27 mouse cellular contexts compared by ENCODE assay signal in genomic region chr6:40013407-40013806, GRCm38 (mm10).
DNase-seq lines count a peak whose midpoint lies in the region; ATAC-seq and TF ChIP-seq lines count a peak whose summit lies in the region.
"Had no signal": no experiment of that assay in that cellular context is flagged by ENCODE, and none has a peak within 500 bp of the region (broad histone marks: within the 10 kb centered on the region; RNA-seq: fewer than 3 reads in every experiment).

No protein-coding gene starts in this region.

- no peak for TF ChIP-seq CTCF in CH12.LX (conservative IDR thresholded peaks at IDR 0.05 in 1 of 2, IDR thresholded peaks at IDR 0.05 in 1 of 2; ENCODE audit: low read depth in 2 of 2, low read length in 2 of 2)

- no peaks in the 10 kb centered on the region for H3K36me3 ChIP-seq in neural tube, embryonic 13.5 days
- H3K36me3 ChIP-seq in neural tube, embryonic 15.5 days, result no peaks in the 10 kb centered on the region
- no peaks in the 10 kb centered on the region for H3K36me3 ChIP-seq in CH12.LX (replicated peaks in 1 of 2; ENCODE audit: control insufficient read depth in 1 of 2, insufficient read depth in 1 of 2, low read length in 1 of 2)
- H3K36me3 ChIP-seq in kidney, embryonic 15.5 days, result no peaks in the 10 kb centered on the region
- H3K36me3 ChIP-seq: limb, embryonic 12.5 days; liver, embryonic 15.5 days; lung, embryonic 15.5 days; midbrain, embryonic 12.5 days had no signal

- H3K9me3 ChIP-seq in neural tube, embryonic 13.5 days, result no peaks in the 10 kb centered on the region
- no peaks in the 10 kb centered on the region for H3K9me3 ChIP-seq in neural tube, embryonic 15.5 days (replicated peaks)
- no peaks in the 10 kb centered on the region for H3K9me3 ChIP-seq in CH12.LX (replicated peaks; ENCODE audit: low read length)
- no peaks in the 10 kb centered on the region for H3K9me3 ChIP-seq in kidney, embryonic 15.5 days (replicated peaks)
- H3K9me3 ChIP-seq: forebrain, embryonic 13.5 days; limb, embryonic 12.5 days; liver, embryonic 15.5 days; lung, embryonic 15.5 days; midbrain, embryonic 12.5 days had no signal

- dilution Hi-C loops in CH12.LX (cut with MboI; ENCODE audit: extremely low pct_ligation_motif_present, extremely low pct_unique_long_range_greater_than_20kb, low sequenced_read_pairs), result no loop called here

- WGBS in neural tube, embryonic 13.5 days, result 38% methylated on average over 5 of the region's 5 CpGs
- WGBS in neural tube, embryonic 15.5 days, result 43% methylated on average over 5 of the region's 5 CpGs
- WGBS in kidney, embryonic 15.5 days, result 35% methylated on average over 5 of the region's 5 CpGs

- H3K27me3 ChIP-seq in neural tube, embryonic 13.5 days, result no peaks in the 10 kb centered on the region
- no peaks in the 10 kb centered on the region for H3K27me3 ChIP-seq in neural tube, embryonic 15.5 days (replicated peaks)
- H3K27me3 ChIP-seq in CH12.LX (replicated peaks), result peaks cover 15% of the 10 kb centered on the region
- H3K27me3 ChIP-seq in kidney, embryonic 15.5 days, result no peaks in the 10 kb centered on the region
- H3K27me3 ChIP-seq: forebrain, embryonic 13.5 days; limb, embryonic 12.5 days; liver, embryonic 15.5 days; lung, embryonic 15.5 days; megakaryocyte, embryonic 14.5 days; midbrain, embryonic 12.5 days; Patski had no signal

- no peak overlapping the region for H3K9ac ChIP-seq in neural tube, embryonic 13.5 days
- no peak overlapping the region for H3K9ac ChIP-seq in neural tube, embryonic 15.5 days (replicated peaks)
- H3K9ac ChIP-seq in CH12.LX (ENCODE audit: insufficient read depth, low read depth), result no peak overlapping the region
- H3K9ac ChIP-seq in kidney, embryonic 15.5 days, result no peak overlapping the region
- H3K9ac ChIP-seq: forebrain, embryonic 13.5 days; limb, embryonic 12.5 days; liver, embryonic 15.5 days; lung, embryonic 15.5 days; midbrain, embryonic 12.5 days had no signal

- H3K27ac ChIP-seq in neural tube, embryonic 13.5 days (replicated peaks), result peak overlapping the region; percentile 33; the same call in 1 of the 2 replicates
- H3K27ac ChIP-seq in neural tube, embryonic 15.5 days (replicated peaks), result no peak overlapping the region
- H3K27ac ChIP-seq in CH12.LX (ENCODE audit: insufficient read depth, low read depth), result no peak overlapping the region
- H3K27ac ChIP-seq in kidney, embryonic 15.5 days, result no peak overlapping the region
- H3K27ac ChIP-seq: forebrain, embryonic 13.5 days; limb, embryonic 12.5 days; liver, embryonic 15.5 days; lung, embryonic 15.5 days; midbrain, embryonic 12.5 days had no signal

- no peak overlapping the region for H3K4me3 ChIP-seq in neural tube, embryonic 13.5 days
- no peak overlapping the region for H3K4me3 ChIP-seq in neural tube, embryonic 15.5 days (replicated peaks)
- H3K4me3 ChIP-seq in CH12.LX (replicated peaks in 1 of 3; ENCODE audit: low read depth in 2 of 3, low read length in 2 of 3, poor library complexity in 1 of 3), result no peak overlapping the region
- H3K4me3 ChIP-seq in kidney, embryonic 15.5 days (replicated peaks), result no peak overlapping the region
- H3K4me3 ChIP-seq: forebrain, embryonic 13.5 days; limb, embryonic 12.5 days; liver, embryonic 15.5 days; lung, embryonic 15.5 days; megakaryocyte, embryonic 14.5 days; midbrain, embryonic 12.5 days; myocyte had no signal

- H3K4me1 ChIP-seq in neural tube, embryonic 13.5 days (replicated peaks), result peaks cover 56% of the 10 kb centered on the region
- H3K4me1 ChIP-seq in neural tube, embryonic 15.5 days, result peaks cover 43% of the 10 kb centered on the region
- peaks cover 0 to 10% of the 10 kb centered on the region in 2 experiments; a peak in 2 of 4 replicates for H3K4me1 ChIP-seq in CH12.LX (ENCODE audit: control insufficient read depth in 1 of 2, insufficient read depth in 2 of 2)
- no peaks in the 10 kb centered on the region for H3K4me1 ChIP-seq in kidney, embryonic 15.5 days
- H3K4me1 ChIP-seq: limb, embryonic 12.5 days; liver, embryonic 15.5 days; lung, embryonic 15.5 days; megakaryocyte, embryonic 14.5 days had no signal

- no peak for TF ChIP-seq EP300 in CH12.LX (IDR thresholded peaks at IDR 0.05; ENCODE audit: low read length)

- ATAC-seq in neural tube, embryonic 13.5 days (ENCODE audit: low read depth), result no peak
- no peak for ATAC-seq in neural tube, embryonic 15.5 days (ENCODE audit: low FRiP score)
- 0 out of 2 replicates have a peak, but pooled peaks have one; percentile 31 for ATAC-seq in megakaryocyte progenitor cell, adult 5-6 weeks (replicated peaks; ENCODE audit: poor library complexity)
- no peak for ATAC-seq in kidney, embryonic 15.5 days (replicated peaks; ENCODE audit: low FRiP score)
- ATAC-seq: forebrain, embryonic 13.5 days; hindbrain, embryonic 16.5 days; intestine, embryonic 16.5 days; Patski had no signal

- H3K4me2 ChIP-seq in neural tube, embryonic 13.5 days, result no peak overlapping the region
- no peak overlapping the region for H3K4me2 ChIP-seq in neural tube, embryonic 15.5 days
- no peak overlapping the region for H3K4me2 ChIP-seq in CH12.LX (ENCODE audit: insufficient read depth, low read depth, poor library complexity, severe bottlenecking)
- H3K4me2 ChIP-seq in kidney, embryonic 15.5 days, result no peak overlapping the region
- H3K4me2 ChIP-seq: forebrain, embryonic 13.5 days; heart, embryonic 11.5 days; limb, embryonic 12.5 days; liver, embryonic 15.5 days; lung, embryonic 15.5 days; midbrain, embryonic 12.5 days had no signal

- peak; percentile 3 for DNase-seq in CH12.LX (ENCODE audit: extremely low read depth)
- peak; percentile 43 for DNase-seq in brain, adult 2 months (ENCODE audit: low read depth, low spot score)
- no peak for DNase-seq in cerebellum, adult 9-11 months
- DNase-seq: adrenal gland, postnatal 36 days; cerebellum, adult 2 months; cerebellum, postnatal 25 days; gastrocnemius, postnatal 10 days; heart, postnatal 36 days; kidney, adult 8-10 months; kidney, postnatal 10 days; lung, postnatal 36 days; thymus, postnatal 14 days had no signal

- in situ Hi-C loops in CH12.LX (cut with MboI; ENCODE audit: low pct_ligation_motif_present, low pct_unique_long_range_greater_than_20kb, low sequenced_read_pairs), result no loop called here

- no peaks in the 10 kb centered on the region for H3K79me2 ChIP-seq in CH12.LX (replicated peaks; ENCODE audit: control insufficient read depth, extremely low read depth, insufficient read depth, poor library complexity, severe bottlenecking)

- TF ChIP-seq RAD21 in CH12.LX (IDR thresholded peaks at IDR 0.05; ENCODE audit: low read depth, low read length), result no peak

- no peak for TF ChIP-seq POLR2A in CH12.LX (IDR thresholded peaks at IDR 0.05; ENCODE audit: low read depth, low read length)

TF ChIP-seq in CH12.LX, 34 proteins besides CTCF, POLR2A, EP300 and RAD21:
- TF ChIP-seq USF1 (IDR thresholded peaks at IDR 0.05; ENCODE audit: low read depth, low read length) (no peak), MAFK (IDR thresholded peaks at IDR 0.05; ENCODE audit: insufficient replicate concordance, low read length) (no peak), PAX5 (IDR thresholded peaks at IDR 0.05; ENCODE audit: low read length) (no peak)
